Comparison of ENCODE assay signal across 22 mouse cellular contexts in genomic region chr10:123360492-123360891, GRCm38 (mm10).
DNase-seq lines count a peak whose midpoint lies in the region; ATAC-seq and TF ChIP-seq lines count a peak whose summit lies in the region.
"Had no signal": no experiment of that assay in that cellular context is flagged by ENCODE, and none has a peak within 500 bp of the region (broad histone marks: within the 10 kb centered on the region; RNA-seq: fewer than 3 reads in every experiment).

No protein-coding gene starts in this region.

- intact Hi-C loops in left cerebral cortex, postnatal 4 days (cut with DNase I), result no loop called here

- ATAC-seq in heart, embryonic 12.5 days (ENCODE audit: insufficient number of reproducible peaks, low FRiP score), result no peak
- no peak for ATAC-seq in kidney, postnatal 0 days (replicated peaks; ENCODE audit: low FRiP score, low read depth)
- ATAC-seq in megakaryocyte progenitor cell, adult 5-6 weeks (replicated peaks; ENCODE audit: poor library complexity), result peak; percentile 87
- ATAC-seq: forebrain, embryonic 14.5 days; hindbrain, postnatal 0 days; intestine, postnatal 0 days had no signal

- H3K4me2 ChIP-seq in heart, embryonic 12.5 days, result peak overlapping the region; percentile 25
- 0 out of 2 replicates have a peak overlapping the region, but pooled peaks have one; percentile 1 for H3K4me2 ChIP-seq in kidney, postnatal 0 days (ENCODE audit: low read length)
- H3K4me2 ChIP-seq: embryonic facial prominence, embryonic 13.5 days; liver, embryonic 11.5 days; neural tube, embryonic 13.5 days had no signal

- DNase-seq in heart, adult 9 months (ENCODE audit: low spot score in 2 of 2), result no peak
- DNase-seq in kidney, postnatal 0 days (ENCODE audit: low spot score), result peak; percentile 43
- DNase-seq in kidney, adult 18-20 months, result no peak
- DNase-seq in lung, postnatal 10 days, result peak; percentile 6
- no peak for DNase-seq in lung, postnatal 36 days
- DNase-seq in left cerebral cortex, postnatal 4 days, result no peak
- DNase-seq: B cell, adult 2 months; cerebellum, adult 2 months; gastrocnemius, postnatal 36 days; lung, adult 2 months; midbrain, embryonic 14.5 days; right cerebral cortex, adult 18-20 months; thymus, postnatal 25 days had no signal

- H3K4me3 ChIP-seq in heart, embryonic 12.5 days, result no peak overlapping the region
- H3K4me3 ChIP-seq in kidney, postnatal 0 days (replicated peaks; ENCODE audit: low read depth, low read length), result no peak overlapping the region
- H3K4me3 ChIP-seq: embryonic facial prominence, embryonic 13.5 days; hindbrain, embryonic 10.5 days; neural tube, embryonic 13.5 days had no signal

- H3K36me3 ChIP-seq in heart, embryonic 12.5 days, result no peaks in the 10 kb centered on the region
- H3K36me3 ChIP-seq in kidney, postnatal 0 days (ENCODE audit: insufficient read depth, low read length), result no peaks in the 10 kb centered on the region
- H3K36me3 ChIP-seq: embryonic facial prominence, embryonic 13.5 days; hindbrain, embryonic 10.5 days; neural tube, embryonic 13.5 days had no signal

- no peaks in the 10 kb centered on the region for H3K9me3 ChIP-seq in heart, embryonic 12.5 days (replicated peaks)
- no peaks in the 10 kb centered on the region for H3K9me3 ChIP-seq in kidney, postnatal 0 days (replicated peaks; ENCODE audit: low read length)
- H3K9me3 ChIP-seq: embryonic facial prominence, embryonic 13.5 days; hindbrain, embryonic 10.5 days; neural tube, embryonic 13.5 days had no signal

- H3K27ac ChIP-seq in heart, embryonic 12.5 days (ENCODE audit: poor library complexity, severe bottlenecking), result no peak overlapping the region
- H3K27ac ChIP-seq in kidney, postnatal 0 days, result no peak overlapping the region
- H3K27ac ChIP-seq: embryonic facial prominence, embryonic 13.5 days; hindbrain, embryonic 10.5 days; hindbrain, postnatal 0 days; neural tube, embryonic 13.5 days had no signal

- TF ChIP-seq CTCF in kidney, postnatal 0 days (IDR thresholded peaks at IDR 0.05; ENCODE audit: low read depth), result no peak

- H3K4me1 ChIP-seq in heart, embryonic 12.5 days (replicated peaks), result peaks cover 7% of the 10 kb centered on the region; the same call in 1 of the 2 replicates
- no peaks in the 10 kb centered on the region for H3K4me1 ChIP-seq in kidney, postnatal 0 days (replicated peaks; ENCODE audit: insufficient read depth, low read length)
- H3K4me1 ChIP-seq: embryonic facial prominence, embryonic 13.5 days; hindbrain, embryonic 10.5 days had no signal

- 50% methylated on average over 14 of the region's 14 CpGs for WGBS in heart, embryonic 12.5 days
- 49% methylated on average over 14 of the region's 14 CpGs for WGBS in kidney, postnatal 0 days

- H3K9ac ChIP-seq in heart, embryonic 12.5 days, result no peak overlapping the region
- no peak overlapping the region for H3K9ac ChIP-seq in kidney, postnatal 0 days (ENCODE audit: low read depth, low read length)
- H3K9ac ChIP-seq: embryonic facial prominence, embryonic 13.5 days; neural tube, embryonic 13.5 days had no signal

- H3K27me3 ChIP-seq in heart, embryonic 12.5 days (replicated peaks), result no peaks in the 10 kb centered on the region
- H3K27me3 ChIP-seq in kidney, postnatal 0 days (ENCODE audit: insufficient read depth, low read length), result no peaks in the 10 kb centered on the region
- H3K27me3 ChIP-seq: embryonic facial prominence, embryonic 13.5 days; neural tube, embryonic 13.5 days had no signal

Comparison
In these comparisons a context has a peak if more than half of its experiments do, and no peak if none do; other contexts are left out.
1. DNase-seq: peak in kidney, postnatal 0 days (single experiment) and lung, postnatal 10 days (single experiment); none in heart, adult 9 months (0 of 2), kidney, adult 18-20 months (single experiment), lung, postnatal 36 days (single experiment) and left cerebral cortex, postnatal 4 days (single experiment).